Mouse (Mus musculus): Measurements from ENCODE around the gene Slc26a9. TPM values are rescaled to one million over a fixed set of nuclear protein-coding genes. Genes with fewer than 3 reads are reported as not detected.

Slc26a9 gene
- polyA plus RNA-seq (2012; rRNA removed): 0.02 and 0.04 TPM in 2 replicates

GRCm38 (mm10) chr1:131743868-131744464 is at the start of gene Slc26a9:
Slc26a9 (plus strand) TSS chr1:131744022.

GRCm38 (mm10) chr1:131797202-131797909 is 53.5 kb downstream of the Slc26a9 start, which contains the start of gene Pm20d1:
Pm20d1 (plus strand) TSS chr1:131797381.

Other genes starting within 250 kb of the Slc26a9 start
- gene Srgap2, start 216.7 kb upstream of the Slc26a9 start, polyA plus RNA-seq (2012; rRNA removed): 21.0 and 26.1 TPM in 2 replicates
- gene Fam72a, start 216.1 kb upstream of the Slc26a9 start, polyA plus RNA-seq (2012; rRNA removed): 3.3 and 5.8 TPM in 2 replicates
- gene Avpr1b, start 144.8 kb upstream of the Slc26a9 start, polyA plus RNA-seq (2012; rRNA removed): not detected in 2 replicates
- gene Ctse, start 105.7 kb upstream of the Slc26a9 start, polyA plus RNA-seq (2012; rRNA removed): 0.27 and 0.40 TPM in 2 replicates
- gene Rab7b, start 55.3 kb upstream of the Slc26a9 start, polyA plus RNA-seq (2012; rRNA removed): 0.51 and 0.61 TPM in 2 replicates
- 0.30 and 0.88 TPM in 2 replicates for gene Pm20d1, start 53.4 kb downstream of the Slc26a9 start, polyA plus RNA-seq (2012; rRNA removed)
- gene Slc41a1, start 83.5 kb downstream of the Slc26a9 start, polyA plus RNA-seq (2012; rRNA removed): 13.0 and 18.0 TPM in 2 replicates
- gene Rab29, start 123.2 kb downstream of the Slc26a9 start, polyA plus RNA-seq (2012; rRNA removed): 10.6 and 12.2 TPM in 2 replicates
- gene Nucks1, start 166.5 kb downstream of the Slc26a9 start, polyA plus RNA-seq (2012; rRNA removed): 91.6 and 121 TPM in 2 replicates
- gene Slc45a3, start 218.9 kb downstream of the Slc26a9 start, polyA plus RNA-seq (2012; rRNA removed): 9.5 and 15.7 TPM in 2 replicates

Measured in central nervous system, embryonic 11.5 days (tissue).